Mouse (Mus musculus) left cerebral cortex, postnatal 36 days (tissue): ENCODE results near the gene Capzb. TPM values are rescaled to one million over a fixed set of nuclear protein-coding genes. Genes with fewer than 3 reads are reported as not detected.

Experiments used
- DNase-seq, 2 experiments: peaks; one replicate each; pipeline ENCODE4 v3.0.0; 2021 to 2022; ENCODE audit warnings: low spot score in 2 of 2, mixed read lengths in 1 of 2
- intact Hi-C: fragments of 180-260 bp; cut with DNase I; formaldehyde crosslinking; loops from one replicate; pipeline ENCODE4 v1.15.1; 2025
- total RNA-seq, 2 experiments: library from RNA; stranded (reverse); gene quantifications; 2 replicates each; pipeline ENCODE4 v1.2.3; 2021

The Capzb gene
- total RNA-seq, 2 experiments from 2014 or later = 343 to 354 TPM

DNA sequence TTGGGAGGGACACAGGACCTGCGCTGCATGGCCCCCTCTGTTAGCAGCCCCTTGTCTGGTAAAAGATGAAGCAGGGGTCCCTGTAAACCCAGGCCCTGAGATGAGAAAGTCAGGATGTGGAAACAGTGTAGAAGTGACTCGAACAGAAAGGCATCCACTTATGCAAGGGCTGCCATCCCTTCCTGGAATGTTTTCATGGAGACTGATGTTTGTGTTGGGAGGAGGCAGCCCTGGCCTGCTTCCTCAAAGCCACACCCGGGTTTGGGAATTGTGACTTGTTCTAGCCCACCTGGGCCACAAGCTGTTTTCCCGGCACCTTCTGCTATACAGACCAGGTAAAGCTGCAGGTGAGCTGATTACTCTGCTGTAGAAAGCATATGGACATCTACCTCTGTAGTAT lies 63.4 kb downstream of the Capzb start:
- intact Hi-C loops = no loop called here
- DNase-seq = no peak

DNA sequence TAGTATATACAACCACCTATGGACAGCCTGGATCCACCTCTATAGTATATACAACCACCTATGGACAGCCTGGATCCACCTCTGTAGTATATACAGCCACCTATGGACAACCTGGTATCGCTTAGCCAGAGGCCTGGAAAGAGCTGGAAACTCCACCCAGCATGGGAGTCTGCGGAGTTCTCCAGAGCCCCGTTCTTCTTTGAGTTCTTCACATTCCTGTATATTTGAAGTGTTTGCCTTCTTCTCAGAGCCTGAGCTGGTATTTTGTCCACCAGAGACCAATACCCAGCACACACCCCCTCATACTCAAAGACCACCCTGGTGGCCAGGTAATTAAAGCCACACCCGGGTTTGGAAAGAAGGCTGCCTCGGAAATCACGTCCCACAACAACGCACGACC lies 64.0 kb downstream of the Capzb start:
- intact Hi-C loops = no loop called here
- DNase-seq = no peak

DNA sequence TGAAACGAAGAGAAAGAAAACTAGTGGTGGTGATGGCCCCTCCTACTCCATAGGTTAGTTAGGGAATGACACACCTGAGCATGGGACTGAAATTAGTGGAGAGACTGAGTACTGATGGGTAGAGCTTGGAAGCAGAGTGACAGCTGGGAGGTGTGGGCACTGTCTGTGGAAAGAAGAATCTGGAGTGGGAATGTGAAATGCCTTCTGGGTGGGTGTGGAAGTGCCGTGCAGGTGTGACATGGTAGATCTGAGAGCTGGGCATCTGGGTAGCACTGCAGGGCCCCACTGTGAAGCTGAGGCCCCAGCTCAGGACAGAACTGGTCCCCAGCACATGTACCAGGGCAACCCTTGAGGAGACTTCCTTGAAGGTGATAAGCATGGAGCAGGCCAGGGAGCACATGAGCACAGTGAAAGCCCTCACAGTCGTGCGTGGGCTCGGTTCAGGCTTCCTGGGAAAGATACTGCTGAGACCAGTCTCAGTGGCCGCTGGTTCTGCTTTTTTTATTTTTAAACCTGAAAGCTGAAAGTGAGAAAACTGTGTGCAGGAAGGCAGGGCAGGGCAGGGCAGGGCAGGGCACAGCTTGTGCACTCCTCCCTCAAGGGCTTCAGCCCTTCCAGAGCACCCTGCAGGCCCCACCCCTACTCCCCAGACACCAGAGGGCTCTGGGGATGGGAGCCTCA lies 66.1 kb downstream of the Capzb start:
- DNase-seq = peak; percentile 24 to 25
- intact Hi-C loops = no loop called here

DNA sequence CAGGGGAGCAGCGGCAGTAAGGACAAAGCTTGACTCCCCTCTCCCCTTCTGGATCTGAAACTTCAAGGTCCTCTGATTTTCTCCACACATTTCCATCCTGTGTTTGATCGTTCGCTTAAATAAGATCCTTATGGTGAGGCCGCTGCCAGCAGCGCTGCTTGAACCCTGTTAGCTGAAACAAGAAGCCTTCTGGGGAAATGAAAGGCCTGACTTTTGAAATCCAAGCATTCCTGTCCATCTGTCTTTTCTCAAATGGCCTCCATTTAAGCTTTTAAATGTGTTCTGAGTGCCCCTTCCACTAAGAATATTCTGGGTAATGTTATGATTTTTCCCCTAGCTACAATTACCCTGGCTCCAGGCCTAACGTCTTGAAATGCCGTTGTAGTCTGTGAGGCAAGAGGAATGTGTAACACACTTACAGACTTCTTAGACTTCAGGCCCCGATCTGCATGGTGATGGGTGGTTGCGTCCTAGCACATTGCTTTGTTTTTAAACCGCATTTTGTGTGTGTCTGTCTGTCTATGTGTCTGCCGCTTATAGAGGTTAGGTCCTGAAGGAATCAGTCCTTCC lies 66.7 kb downstream of the Capzb start:
- intact Hi-C loops = no loop called here
- no peak for DNase-seq

DNA sequence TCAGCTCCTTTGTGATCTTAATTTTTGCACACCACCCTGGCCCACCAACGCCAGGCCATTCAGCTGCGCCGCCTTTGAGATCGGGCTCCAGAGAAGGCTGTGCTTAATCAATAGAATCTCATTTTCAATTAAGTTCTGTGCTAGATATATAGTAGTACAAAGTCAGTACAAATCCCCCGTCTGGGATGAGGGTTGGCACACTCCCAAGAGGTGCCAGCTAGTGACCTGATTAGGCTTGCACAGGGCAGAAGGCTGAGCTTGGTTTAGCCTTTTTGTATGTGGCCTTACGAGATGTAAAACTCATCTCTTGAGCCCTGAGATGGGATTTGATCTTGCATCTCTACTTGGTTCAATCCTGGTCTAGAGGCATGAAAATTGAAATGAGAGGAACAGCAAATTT lies 70.3 kb downstream of the Capzb start:
- DNase-seq = no peak
- intact Hi-C loops = no loop called here

DNA sequence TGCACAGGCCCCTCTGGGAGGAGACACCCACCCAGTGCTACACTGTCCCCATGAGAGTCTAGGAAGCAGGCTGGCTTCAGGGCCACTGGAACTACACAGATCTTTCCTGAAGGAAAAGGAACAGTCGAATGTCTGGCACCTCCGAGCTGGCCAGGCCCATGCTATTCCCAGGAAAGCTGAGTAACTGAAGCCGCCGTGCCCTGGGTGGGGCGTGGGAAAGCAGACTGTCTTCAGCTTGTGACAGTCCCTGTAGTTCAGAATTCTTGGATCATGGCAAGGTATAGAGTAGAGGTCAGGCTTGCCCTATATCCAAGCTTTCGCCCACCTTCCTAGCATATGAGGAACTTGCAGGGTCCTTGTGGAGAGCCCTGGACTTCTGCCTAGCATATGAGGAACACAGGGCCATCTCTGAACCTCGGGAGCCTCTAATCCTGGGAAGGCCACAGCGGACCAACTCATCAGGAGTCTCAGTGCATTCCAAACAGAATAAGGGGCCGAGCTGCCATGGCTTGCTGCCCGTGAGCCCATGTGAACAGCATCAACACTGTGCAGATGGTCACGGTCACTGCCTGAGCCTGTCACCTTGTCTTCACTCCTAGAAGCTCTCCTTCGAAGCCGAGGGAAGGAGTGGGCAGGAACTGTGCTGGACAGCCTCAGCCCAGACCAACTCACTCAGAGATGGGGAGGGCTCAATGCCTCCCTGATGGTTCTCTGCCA lies 73.2 kb downstream of the Capzb start:
- intact Hi-C loops = no loop called here

DNA sequence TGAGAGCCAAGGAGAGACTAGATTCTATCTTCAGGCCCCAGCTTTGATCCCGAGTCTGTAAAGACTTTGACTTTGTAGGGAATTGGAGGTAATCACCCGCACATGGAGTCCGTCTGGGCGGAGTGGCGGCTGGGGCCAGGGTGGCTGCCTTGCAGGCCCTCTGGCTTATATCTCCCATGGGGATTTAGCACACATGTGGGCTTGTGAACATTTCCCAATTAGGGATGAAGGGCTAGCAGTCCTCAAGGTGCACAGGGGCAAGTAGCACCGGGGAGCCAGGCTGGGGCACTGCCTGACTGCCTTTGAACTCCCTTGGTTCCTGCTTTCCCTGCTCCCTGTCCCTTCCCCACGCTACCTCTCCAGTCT lies 73.8 kb downstream of the Capzb start:
- no peak for DNase-seq
- intact Hi-C loops = no loop called here

More for the DNA sequence above, 73.2 kb downstream of the Capzb start:
- DNase-seq = no peak

DNA sequence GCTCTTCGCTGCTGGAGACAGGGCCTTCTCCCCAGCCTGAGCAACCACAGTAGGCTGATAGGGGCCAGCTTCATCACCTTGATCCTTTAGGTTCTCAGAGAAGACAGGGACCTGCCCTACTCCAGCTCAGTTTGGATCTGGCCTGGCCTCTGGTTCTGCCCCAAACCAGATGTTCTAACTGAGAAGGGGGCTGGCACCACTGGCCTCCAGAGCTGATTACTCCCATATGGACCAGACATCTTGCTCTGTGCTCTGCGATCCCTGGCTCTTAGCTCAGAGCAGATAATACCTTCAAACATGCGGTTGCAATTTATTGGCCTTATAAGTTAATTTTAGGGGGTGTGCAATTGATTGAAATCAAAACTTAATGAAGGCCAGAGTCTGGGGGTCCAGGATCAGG lies 74.6 kb downstream of the Capzb start:
- intact Hi-C loops = no loop called here

DNA sequence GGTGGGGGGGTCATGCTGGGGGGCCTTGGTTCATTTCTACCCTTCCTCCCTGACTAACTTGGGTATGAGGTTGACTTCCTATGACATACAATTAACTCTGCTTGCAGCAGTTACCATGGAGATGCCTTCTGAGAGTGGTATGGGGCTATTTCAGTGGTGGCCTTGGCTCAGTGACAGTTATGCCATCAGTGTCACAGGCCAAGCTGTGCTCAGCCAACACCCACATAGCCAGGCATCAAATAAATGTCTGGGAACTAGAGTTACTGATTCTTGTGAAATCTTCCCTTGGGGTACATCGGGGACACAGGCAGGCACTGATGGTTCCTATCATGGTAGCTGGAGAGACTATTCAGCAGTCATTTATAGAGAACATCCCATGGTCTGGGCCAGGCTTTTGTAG lies 75.5 kb downstream of the Capzb start:
- intact Hi-C loops = no loop called here
- no peak for DNase-seq

More for the DNA sequence above, 74.6 kb downstream of the Capzb start:
- DNase-seq = no peak

DNA sequence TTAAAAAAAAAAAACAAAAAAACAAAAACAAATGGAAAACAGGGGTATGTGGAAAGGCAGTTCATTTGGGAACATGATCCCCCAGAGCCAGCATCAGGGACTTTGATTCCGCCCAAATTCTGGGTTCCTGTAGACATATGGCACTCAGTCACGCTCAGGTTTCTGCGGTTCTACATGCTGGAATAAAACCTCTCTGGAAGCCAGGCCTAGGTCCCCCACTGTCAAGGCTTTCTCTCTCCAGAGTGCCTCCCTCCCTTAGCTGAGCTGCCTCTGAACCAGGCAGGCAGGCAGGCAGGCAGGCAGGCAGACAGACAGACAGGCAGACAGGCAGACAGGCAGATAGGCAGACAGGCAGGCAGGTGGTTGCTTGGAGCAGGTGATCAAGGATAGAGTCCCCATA lies 77.5 kb downstream of the Capzb start:
- no peak for DNase-seq
- intact Hi-C loops = no loop called here

DNA sequence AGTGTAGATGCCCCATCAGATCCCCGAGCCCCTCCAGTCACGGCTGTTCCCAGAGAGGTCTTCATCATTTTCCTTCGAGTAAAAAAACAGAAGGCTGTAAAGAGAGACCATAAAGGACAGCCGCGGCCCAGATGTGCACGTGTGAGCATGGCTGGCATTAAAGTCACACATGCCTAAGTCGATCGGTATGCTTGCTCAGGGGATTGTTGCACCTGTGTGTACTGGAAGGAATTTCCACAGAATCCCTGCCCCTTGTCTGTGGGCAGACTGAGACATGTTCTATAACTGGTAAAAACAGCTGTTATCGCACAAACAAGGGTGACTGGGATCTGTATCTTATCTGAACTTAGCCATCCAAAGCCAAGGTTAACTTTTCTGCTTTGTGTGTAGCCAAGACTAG lies 78.9 kb downstream of the Capzb start:
- DNase-seq = no peak
- intact Hi-C loops = no loop called here

DNA sequence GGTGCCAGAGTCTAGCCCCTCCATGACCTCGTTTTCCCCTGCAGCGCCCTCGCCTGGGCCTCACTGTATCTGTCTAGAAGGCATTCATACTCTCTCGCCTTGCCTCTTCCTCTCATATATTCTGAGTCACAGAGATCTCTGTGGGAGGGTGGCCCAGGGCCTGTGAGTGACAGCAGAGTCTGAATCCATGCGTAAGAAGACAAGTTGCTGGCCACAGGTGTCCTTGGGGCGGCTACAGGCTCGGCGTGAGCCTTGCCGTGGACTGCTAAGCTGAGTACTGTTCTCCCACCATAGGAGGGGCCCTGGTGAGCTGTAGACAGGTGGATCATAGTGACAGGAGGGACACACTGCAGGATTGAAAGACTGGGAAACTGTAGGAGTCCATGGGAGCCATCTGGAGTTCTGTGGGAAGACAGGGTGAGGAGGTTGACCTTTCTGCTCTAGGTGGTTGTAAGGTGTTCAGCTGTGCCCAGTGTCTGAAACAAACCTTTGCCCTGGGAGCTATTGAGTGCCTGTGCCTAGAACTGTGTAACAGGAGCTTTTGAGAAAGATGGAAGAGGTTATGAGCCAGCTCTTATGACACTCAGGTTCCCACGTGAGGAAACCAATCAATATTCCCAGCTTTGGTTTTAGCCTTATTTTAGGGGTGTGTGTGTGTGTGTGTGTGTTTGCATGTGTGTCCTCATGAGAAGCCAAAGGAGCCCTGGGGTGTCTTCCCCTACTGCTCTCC lies 80.4 kb downstream of the Capzb start:
- intact Hi-C loops = no loop called here
- DNase-seq = no peak

DNA sequence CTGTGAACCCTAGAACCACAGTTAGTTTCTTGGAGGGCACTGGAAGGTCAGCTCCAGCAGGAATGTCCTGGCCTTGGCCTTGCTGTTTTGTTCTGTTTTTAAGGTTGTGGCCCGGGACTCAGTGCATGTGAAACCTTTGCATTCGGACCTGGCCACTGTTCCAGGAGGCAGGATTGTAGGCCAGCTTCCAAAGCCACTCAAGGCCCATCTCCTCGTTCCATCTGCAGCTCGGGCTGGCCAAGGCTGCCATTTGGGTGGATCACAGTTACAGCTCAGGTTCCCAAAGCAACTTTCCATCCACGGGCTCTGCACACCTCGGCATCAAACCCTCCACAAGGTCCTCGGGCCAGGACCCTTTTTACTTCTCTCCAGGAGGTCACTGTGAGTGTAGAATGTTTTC lies 81.9 kb downstream of the Capzb start:
- intact Hi-C loops = no loop called here
- DNase-seq = no peak

DNA sequence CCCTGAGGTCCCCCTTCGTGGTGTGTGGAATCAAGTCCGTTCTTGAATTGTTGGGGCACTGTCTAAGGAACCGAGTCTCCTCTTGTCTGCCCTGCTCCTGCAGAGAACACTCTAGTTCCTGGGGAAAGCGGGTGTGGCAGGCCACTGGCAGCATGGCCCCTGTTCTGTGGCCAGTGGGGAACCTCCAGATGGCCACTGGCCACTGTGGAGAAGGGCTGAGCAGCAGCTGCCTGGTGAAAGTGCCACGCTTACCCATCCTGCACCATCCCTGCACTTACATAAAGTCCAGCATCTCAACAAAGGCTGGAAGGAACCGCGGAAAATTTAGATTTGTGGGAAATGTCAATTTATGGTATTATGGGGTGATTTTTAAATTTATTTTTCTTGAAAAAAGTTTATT lies 83.7 kb downstream of the Capzb start:
- intact Hi-C loops = no loop called here
- no peak for DNase-seq

DNA sequence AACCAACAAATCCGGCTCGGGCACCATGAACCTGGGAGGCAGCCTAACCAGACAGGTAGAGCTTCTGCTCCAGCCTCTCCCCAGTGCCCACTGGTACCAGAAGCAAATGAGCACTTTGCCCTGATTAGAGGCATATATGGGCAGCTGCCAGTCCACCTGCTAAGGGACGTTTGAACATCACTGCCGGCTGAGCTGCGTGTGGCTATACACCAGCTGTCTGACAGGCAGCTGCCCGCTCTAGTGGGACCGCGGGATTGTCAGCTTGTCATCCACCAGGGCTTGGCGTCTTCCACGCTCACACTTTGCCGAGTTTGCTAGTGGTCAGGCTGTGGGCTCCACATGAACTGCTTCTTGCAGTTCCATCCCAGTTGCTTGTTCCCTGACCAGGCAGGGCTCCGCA lies 87.8 kb downstream of the Capzb start:
- intact Hi-C loops = no loop called here
- DNase-seq = no peak

DNA sequence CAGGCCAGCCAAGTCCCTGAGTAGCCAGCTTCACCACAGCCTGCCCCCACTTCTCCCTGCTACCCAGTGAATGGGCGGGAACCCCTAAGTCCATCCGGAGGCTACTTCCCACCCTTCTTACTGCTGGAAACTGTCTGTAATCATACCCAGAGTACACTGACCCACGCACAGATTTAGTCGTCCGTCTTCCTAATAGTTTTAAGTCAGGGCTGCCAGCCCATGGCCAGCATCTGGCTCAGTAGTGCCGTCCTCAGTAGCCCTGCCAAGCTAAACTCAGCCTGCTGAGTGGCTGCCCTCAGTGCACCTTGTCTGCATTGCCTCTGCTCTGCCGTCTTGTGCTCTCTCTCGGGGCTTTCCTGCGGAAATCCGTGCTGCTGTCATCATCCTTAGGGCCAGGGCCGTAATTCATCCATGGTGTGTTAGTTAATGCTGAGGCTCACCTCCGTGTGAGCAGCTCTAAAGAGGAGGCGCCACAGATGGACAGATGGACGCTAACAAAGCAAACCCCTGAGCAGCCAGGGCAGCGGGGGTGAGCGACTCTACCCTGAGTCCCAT lies 89.2 kb downstream of the Capzb start:
- intact Hi-C loops = no loop called here
- no peak for DNase-seq

DNA sequence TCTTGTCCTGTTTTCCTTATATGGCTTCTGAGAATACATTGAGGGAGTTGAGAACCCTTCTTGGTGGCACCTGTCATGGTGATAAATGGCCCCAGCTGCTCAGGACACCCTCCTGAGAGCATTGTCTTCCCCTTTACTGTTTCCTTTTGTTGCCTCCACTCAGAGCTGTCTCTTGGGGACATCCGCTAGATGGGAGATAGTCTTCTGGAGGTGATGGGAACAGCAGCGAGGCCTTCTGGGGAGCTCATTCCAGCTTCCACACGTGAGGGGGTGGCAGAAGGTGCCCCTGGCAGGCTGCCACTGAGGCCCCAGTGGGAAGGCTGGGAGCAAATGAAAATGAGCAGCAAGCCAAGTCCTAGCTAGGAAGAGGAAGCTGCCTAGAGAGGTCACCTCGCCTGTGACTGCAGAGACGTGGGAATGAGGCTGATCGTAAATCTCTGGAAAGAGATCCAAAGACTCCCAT lies 90.3 kb downstream of the Capzb start:
- DNase-seq = no peak
- intact Hi-C loops = no loop called here

DNA sequence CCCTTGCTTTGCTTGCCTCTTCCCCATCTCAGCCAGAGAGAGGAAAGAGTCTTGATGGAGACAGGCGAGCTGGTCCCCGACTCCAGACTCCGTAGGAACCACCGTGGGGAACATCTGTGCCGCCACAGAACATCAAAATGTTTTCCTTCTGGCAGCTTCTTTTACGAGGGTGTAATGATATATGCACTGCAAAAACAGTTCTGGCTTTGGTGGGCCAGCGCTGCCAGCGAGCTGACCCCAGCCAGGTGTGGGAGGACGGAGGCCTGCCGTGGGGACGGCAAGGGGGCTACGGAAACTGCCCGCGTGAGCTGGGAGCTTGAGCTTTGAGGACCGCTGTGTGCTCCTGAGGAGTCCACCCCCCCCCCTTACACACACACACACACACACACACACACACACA lies 92.2 kb downstream of the Capzb start:
- no peak for DNase-seq
- intact Hi-C loops = no loop called here

DNA sequence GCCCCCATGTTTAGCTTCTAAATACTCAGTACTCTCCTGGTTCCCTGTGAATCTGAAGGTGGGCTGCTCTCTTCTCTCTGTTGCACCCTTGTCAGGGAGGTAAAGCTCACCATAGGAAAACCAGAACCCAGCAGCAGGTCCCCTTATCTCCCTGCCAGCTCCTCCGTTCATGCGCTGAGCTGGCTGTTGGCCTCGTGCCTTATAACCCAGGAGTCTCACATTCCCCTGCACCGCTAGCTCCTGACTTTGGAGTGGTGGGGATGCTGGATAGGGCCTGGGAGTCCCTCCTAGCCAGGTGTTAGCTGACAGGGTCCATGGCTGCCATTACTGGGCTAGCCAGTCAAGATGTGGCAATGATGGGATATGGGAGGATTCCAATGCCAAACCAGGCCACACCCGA lies 93.5 kb downstream of the Capzb start:
- no peak for DNase-seq
- intact Hi-C loops = no loop called here
